Mouse (Mus musculus) E14TG2a.4 (cell line): ENCODE measurements around the gene Arih2.

ENCODE experiments used
- CTCF ChIP-seq: conservative IDR thresholded peaks from 2 replicates; pipeline ENCODE4 v1.5.1; 2014; ENCODE audit warnings: low read length
- POU5F1 ChIP-seq: IDR thresholded peaks from 2 replicates; pipeline ENCODE4 v1.6.1; 2014; ENCODE audit warnings: low read length, borderline replicate concordance

- TF ChIP-seq CTCF (no peak), POU5F1 (no peak)
Measured at GRCm38 (mm10) chr9:108572321-108572720, 76.9 kb downstream of the Arih2 start.
